Mouse (Mus musculus) liver, embryonic 14.5 days (tissue): ENCODE measurements at regions not wholly inside any gene's neighbourhood (a gene's known extent, or its start where the extent isn't known, plus 50 kb on each side); places are given as distances from the start of the nearest gene placed in this dataset. TPM values are rescaled to one million over a fixed set of nuclear protein-coding genes. Genes with fewer than 3 reads are reported as not detected.

Experiments used
- ATAC-seq: fragments of 200-750 bp; cut with Nextera tagmentation; 2 replicates; pipeline ENCODE4 v1.8.0; 2017; ENCODE audit warnings: moderate number of reproducible peaks, mild to moderate bottlenecking, moderate library complexity; ENCODE audit not compliant: insufficient read depth
- DNase-seq, 3 experiments: peaks; one replicate each; pipeline ENCODE4 v3.0.0-alpha.2; 2012 to 2013; ENCODE audit warnings: low read depth in 3 of 3, low spot score in 3 of 3
- H3K27ac ChIP-seq: fragments of 300-500 bp; sonication (generic); 2 replicates; pipeline ENCODE4 v1.5.1; 2014; ENCODE audit warnings: moderate library complexity, mild to moderate bottlenecking, control low read depth, inconsistent platforms
- H3K27me3 ChIP-seq: fragments of 300-500 bp; sonication (generic); 2 replicates; pipeline ENCODE4 v1.6.1; 2014; ENCODE audit warnings: mild to moderate bottlenecking, low read length, moderate library complexity; ENCODE audit not compliant: control insufficient read depth, insufficient read depth
- H3K36me3 ChIP-seq: fragments of 300-500 bp; sonication (generic); replicated peaks from 2 replicates; pipeline ENCODE4 v1.6.1; 2014; ENCODE audit warnings: low read depth; ENCODE audit not compliant: control insufficient read depth, insufficient read depth
- H3K4me1 ChIP-seq, 2 experiments: fragments of 200-500 bp in 1 of 2; fragments of 300-500 bp in 1 of 2; sonication (generic) in 1 of 2; replicated peaks; 2 replicates each; pipeline ENCODE4 v1.6.1; 2012 to 2014; ENCODE audit warnings: antibody characterized with exemption in 1 of 2, inconsistent platforms in 1 of 2, low read length in 1 of 2; ENCODE audit not compliant: control insufficient read depth in 2 of 2, insufficient read depth in 2 of 2
- H3K4me2 ChIP-seq: fragments of 300-500 bp; sonication (generic); 2 replicates; pipeline ENCODE4 v1.6.1; 2014; ENCODE audit warnings: low read depth, mild to moderate bottlenecking, control low read depth, moderate library complexity
- H3K4me3 ChIP-seq, 2 experiments: fragments of 200-500 bp in 1 of 2; fragments of 300-500 bp in 1 of 2; sonication (generic) in 1 of 2; 2 replicates each; pipeline ENCODE4 v1.5.1; 2012 to 2014; ENCODE audit warnings: low read depth in 2 of 2, low read length in 2 of 2, mild to moderate bottlenecking in 2 of 2, control low read depth in 1 of 2, inconsistent platforms in 1 of 2, moderate library complexity in 1 of 2; ENCODE audit not compliant: insufficient read depth in 1 of 2
- H3K9ac ChIP-seq: fragments of 300-500 bp; sonication (generic); replicated peaks from 2 replicates; pipeline ENCODE4 v1.6.1; 2014; ENCODE audit warnings: mild to moderate bottlenecking, control low read depth, moderate library complexity
- H3K9me3 ChIP-seq: fragments of 300-500 bp; sonication (generic); 2 replicates; pipeline ENCODE4 v1.6.1; 2016; ENCODE audit warnings: low read length, mixed read lengths; ENCODE audit not compliant: control insufficient read depth
- CTCF ChIP-seq: IDR thresholded peaks from 2 replicates; pipeline ENCODE4 v1.5.1; 2016; ENCODE audit warnings: antibody characterized with exemption, low read depth, control low read depth
- EP300 ChIP-seq: IDR thresholded peaks from 2 replicates; pipeline ENCODE4 v1.6.1; 2016; ENCODE audit warnings: antibody characterized with exemption, low read depth
- WGBS: fragments of 180-500 bp; shearing (Covaris S2); extraction: QIAGEN DNeasy Blood & Tissue Kit; methylation state at CpG from one replicate; pipeline ENCODE4 v1.1.7; 2014; ENCODE audit not compliant: insufficient replicate concordance; 5-methylcytosine and 5-hydroxymethylcytosine counted together
- microRNA-seq: library from miRNA; unstranded; fragments of <30 nt; microRNA quantifications from one replicate; pipeline ENCODE4, GENCODE M21; 2016

DNA sequence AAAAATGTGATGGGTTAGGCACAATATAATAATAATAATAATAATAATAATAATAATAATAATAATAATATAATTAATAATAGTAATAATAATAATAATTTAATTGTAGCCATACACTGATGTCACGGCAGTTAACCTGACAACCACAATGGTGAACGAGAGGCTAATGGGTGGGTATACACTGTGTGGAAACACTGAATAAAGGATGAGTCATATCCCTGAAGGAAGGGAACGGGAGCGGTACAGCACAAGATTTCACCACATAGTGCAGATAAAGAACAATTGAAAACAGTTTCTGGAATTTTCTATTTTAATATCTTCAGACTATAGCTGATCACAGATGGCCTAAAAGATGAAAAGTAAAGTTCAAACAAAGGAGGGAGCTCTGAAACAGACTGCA lies 365.6 kb downstream of the Xylt1 start:
- ATAC-seq, result no peak
- no peaks in the 10 kb centered on the region for H3K36me3 ChIP-seq
- WGBS, result 60% methylated on average over 4 of the region's 4 CpGs

DNA sequence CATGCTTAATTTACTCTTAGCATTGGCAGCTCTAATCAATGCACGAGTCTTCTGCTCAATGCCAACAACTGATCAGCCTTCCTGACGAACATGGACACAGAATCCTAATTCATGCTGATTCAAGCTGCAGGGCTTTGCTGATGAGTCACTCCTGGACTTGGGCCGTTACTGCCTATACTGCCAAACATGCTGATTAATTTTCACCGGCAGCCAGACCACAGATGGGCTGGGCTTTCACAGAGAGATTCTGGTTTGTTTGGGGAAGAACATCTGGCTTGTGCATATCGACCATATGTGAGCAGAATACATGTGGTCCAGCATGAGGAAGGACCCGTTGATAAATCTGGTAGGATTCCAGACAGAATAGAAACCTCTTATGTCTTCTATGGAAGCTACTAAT lies 358.9 kb downstream of the Xylt1 start:
- ATAC-seq (no peak), DNase-seq (no peak)
- no peak overlapping the region for H3K4me2 ChIP-seq
- H3K9me3 ChIP-seq, result no peaks in the 10 kb centered on the region
- no peak overlapping the region for H3K4me3 ChIP-seq
- H3K9ac ChIP-seq, result no peak overlapping the region
- WGBS, result 43% methylated on average over 6 of the region's 6 CpGs
- H3K4me1 ChIP-seq, result no peaks in the 10 kb centered on the region
- no peaks in the 10 kb centered on the region for H3K27me3 ChIP-seq
- no peak overlapping the region for H3K27ac ChIP-seq
- no peaks in the 10 kb centered on the region for H3K36me3 ChIP-seq
- TF ChIP-seq CTCF (no peak), EP300 (no peak)

More for the DNA sequence above, 365.6 kb downstream of the Xylt1 start:
- Histone ChIP-seq H3K4me1 (no peaks in the 10 kb centered on the region), H3K9me3 (no peaks in the 10 kb centered on the region), H3K9ac (no peak overlapping the region), H3K27ac (no peak overlapping the region), H3K27me3 (no peaks in the 10 kb centered on the region), H3K4me3 (no peak overlapping the region), H3K4me2 (no peak overlapping the region)
- TF ChIP-seq EP300 (no peak), CTCF (no peak)
- no peak for DNase-seq

DNA sequence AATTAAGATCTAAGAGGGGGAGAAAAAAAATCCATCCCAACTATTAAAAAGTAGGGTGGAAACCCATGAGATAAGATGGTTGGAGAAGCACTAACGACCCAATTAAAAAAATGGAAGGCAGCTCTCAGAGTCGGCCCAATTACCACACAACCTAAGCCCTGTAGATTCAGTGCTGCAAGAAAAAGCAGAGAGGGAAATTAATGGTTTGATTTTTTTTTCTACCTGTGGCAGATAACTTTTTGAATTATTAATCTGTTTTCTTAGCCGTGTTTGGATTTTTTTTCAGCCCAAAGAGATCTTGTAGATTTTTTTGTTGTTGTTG lies 354.9 kb downstream of the Xylt1 start:
- Histone ChIP-seq H3K4me3 (no peak overlapping the region), H3K9ac (no peak overlapping the region), H3K36me3 (no peaks in the 10 kb centered on the region), H3K27ac (no peak overlapping the region), H3K4me2 (no peak overlapping the region), H3K9me3 (no peaks in the 10 kb centered on the region), H3K4me1 (no peaks in the 10 kb centered on the region), H3K27me3 (no peaks in the 10 kb centered on the region)
- TF ChIP-seq CTCF (no peak), EP300 (no peak)
- 58% methylated on average over 3 of the region's 3 CpGs for WGBS
- no peak for DNase-seq
- no peak for ATAC-seq

DNA sequence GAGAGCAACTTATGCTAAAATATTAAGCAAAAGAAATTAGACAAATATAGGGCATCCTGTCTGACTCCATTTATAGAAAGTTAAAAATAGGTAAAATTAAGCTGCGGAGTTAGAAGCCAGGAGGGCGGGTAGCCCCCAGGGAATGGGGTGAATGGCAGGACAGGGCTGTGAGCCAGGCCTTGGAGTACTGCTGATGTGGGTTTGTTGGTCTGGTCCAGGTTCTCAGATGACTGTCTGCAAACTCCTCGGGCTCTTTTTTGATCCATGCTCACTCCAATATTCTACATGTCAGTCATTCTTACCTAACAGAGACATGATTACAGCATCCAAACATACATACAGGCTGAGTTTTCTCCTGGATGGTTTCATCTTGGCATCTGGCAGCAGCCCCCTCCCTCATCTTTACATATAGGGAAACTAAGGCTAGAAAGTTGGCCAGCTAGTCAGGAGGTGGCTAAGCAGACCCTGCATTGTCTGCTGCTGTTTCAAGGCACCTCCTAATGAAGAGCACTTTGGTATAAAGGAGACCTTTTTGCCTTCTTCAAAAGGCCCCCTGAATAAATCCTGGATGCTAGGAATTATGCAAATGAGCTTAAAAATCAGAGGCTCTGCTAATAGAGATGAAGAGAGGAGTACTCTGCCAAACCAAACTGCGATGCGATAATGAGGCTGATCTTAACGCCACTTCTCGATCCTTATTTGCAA lies 354.4 kb downstream of the Xylt1 start:
- WGBS, result 66% methylated on average over 7 of the region's 7 CpGs
- Histone ChIP-seq H3K4me2 (no peak overlapping the region), H3K27ac (no peak overlapping the region), H3K4me3 (no peak overlapping the region), H3K27me3 (no peaks in the 10 kb centered on the region), H3K4me1 (no peaks in the 10 kb centered on the region), H3K9me3 (no peaks in the 10 kb centered on the region), H3K9ac (no peak overlapping the region), H3K36me3 (no peaks in the 10 kb centered on the region)
- DNase-seq (no peak), ATAC-seq (no peak)
- TF ChIP-seq EP300, result no peak
- no peak for TF ChIP-seq CTCF

DNA sequence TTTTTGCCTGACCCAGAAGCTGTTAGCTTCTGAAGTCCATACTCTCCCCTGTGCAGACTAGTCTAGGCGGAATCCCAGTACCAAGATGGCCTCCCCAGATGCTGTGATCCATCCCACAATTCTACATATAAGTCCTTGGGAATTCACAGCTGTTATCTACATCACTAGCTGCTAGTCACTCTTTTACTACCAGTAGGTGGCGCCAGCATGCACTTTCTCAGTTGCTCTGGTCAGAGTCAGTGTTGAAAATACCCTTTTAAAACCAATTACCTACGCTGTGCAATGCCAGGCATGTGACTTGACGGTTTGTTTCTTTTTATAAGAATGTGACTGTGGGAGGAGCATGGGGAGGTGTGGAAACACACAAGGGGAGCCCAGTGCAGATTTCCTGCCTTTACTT lies 348.3 kb downstream of the Xylt1 start:
- H3K4me1 ChIP-seq, result no peaks in the 10 kb centered on the region
- no peak overlapping the region for H3K4me3 ChIP-seq
- H3K36me3 ChIP-seq, result no peaks in the 10 kb centered on the region
- no peak overlapping the region for H3K27ac ChIP-seq
- H3K27me3 ChIP-seq, result no peaks in the 10 kb centered on the region
- DNase-seq (no peak), ATAC-seq (no peak)
- H3K4me2 ChIP-seq, result no peak overlapping the region
- no peaks in the 10 kb centered on the region for H3K9me3 ChIP-seq
- peak; percentile 40 for TF ChIP-seq CTCF
- no peak for TF ChIP-seq EP300
- WGBS, result 58% methylated on average over 4 of the region's 4 CpGs
- H3K9ac ChIP-seq, result no peak overlapping the region

Small RNAs in the stretch of these regions (microRNA-seq; reads per million reads assigned to microRNA genes)
- gene Gm24063, result not detected
